Mouse (Mus musculus) G1E (cell line): ENCODE measurements around the gene S100a3. TPM values are rescaled to one million over a fixed set of nuclear protein-coding genes. Genes with fewer than 3 reads are reported as not detected.
A peak's percentile ranks its signal among the peaks of the same experiment; 100 is the strongest.

ENCODE experiments used
- ATAC-seq: 2 replicates; pipeline ENCODE4 v1.8.0; 2016; ENCODE audit warnings: mild to moderate bottlenecking; ENCODE audit not compliant: insufficient number of reproducible peaks, poor library complexity, low FRiP score, severe bottlenecking; ENCODE audit errors: extremely low read depth
- DNase-seq: peaks from one replicate; pipeline ENCODE4 v3.0.0; 2012; ENCODE audit warnings: low spot score
- H3K27me3 ChIP-seq: 2 replicates; pipeline ENCODE4 v1.6.1; 2012; ENCODE audit warnings: mild to moderate bottlenecking, low read length, inconsistent platforms; ENCODE audit not compliant: insufficient read depth
- H3K36me3 ChIP-seq: replicated peaks from 2 replicates; pipeline ENCODE3; 2012; ENCODE audit warnings: mild to moderate bottlenecking, inconsistent platforms
- H3K4me1 ChIP-seq: 2 replicates; pipeline ENCODE4 v1.6.1; 2012; ENCODE audit warnings: low read depth, low read length, inconsistent platforms, mixed read lengths; ENCODE audit not compliant: insufficient read depth
- H3K4me3 ChIP-seq: 2 replicates; pipeline ENCODE4 v1.5.1; 2012; ENCODE audit warnings: low read depth, mild to moderate bottlenecking, inconsistent platforms, low read length, moderate library complexity, mixed read lengths
- H3K9me3 ChIP-seq: replicated peaks from 2 replicates; pipeline ENCODE4 v1.6.1; 2012; ENCODE audit warnings: inconsistent platforms
- CTCF ChIP-seq: IDR thresholded peaks from 2 replicates; pipeline ENCODE4 v1.5.1; 2012; ENCODE audit warnings: low read depth, low read length, inconsistent platforms, mixed read lengths
- GATA1 ChIP-seq: IDR thresholded peaks from 2 replicates; pipeline ENCODE4 v1.6.1; 2012; ENCODE audit warnings: borderline replicate concordance, low read length, inconsistent platforms, mixed read lengths
- GATA2 ChIP-seq: IDR thresholded peaks from 2 replicates; pipeline ENCODE4 v1.6.1; 2012; ENCODE audit warnings: low read depth, low read length, inconsistent platforms, borderline replicate concordance
- POLR2AphosphoS5 ChIP-seq: IDR thresholded peaks from 2 replicates; pipeline ENCODE4 v1.6.1; 2012; ENCODE audit warnings: low read depth, low read length, inconsistent platforms; ENCODE audit not compliant: insufficient replicate concordance
- TAL1 ChIP-seq: conservative IDR thresholded peaks from 2 replicates; pipeline ENCODE4 v1.6.1; 2012; ENCODE audit warnings: low read depth, low read length, inconsistent platforms, mixed read lengths
- polyA plus RNA-seq: library from polyadenylated mRNA; stranded (reverse); fragments of >175 nt; gene quantifications from 2 replicates; pipeline ENCODE4 v1.2.3, GENCODE M21; 2012
- total RNA-seq, 2 experiments: library from RNA; stranded (forward) in 1 of 2; stranded (reverse) in 1 of 2; fragments of 200-1000 nt in 1 of 2; fragments of >200 nt in 1 of 2; fragmentation: Nextera tagmentation in 1 of 2; gene quantifications; 2 replicates each; pipeline ENCODE4 v1.2.3; 2014 to 2017

S100a3 gene
- total and polyA plus RNA-seq, 3 experiments: 0.22 TPM; not detected in 2

DNA sequence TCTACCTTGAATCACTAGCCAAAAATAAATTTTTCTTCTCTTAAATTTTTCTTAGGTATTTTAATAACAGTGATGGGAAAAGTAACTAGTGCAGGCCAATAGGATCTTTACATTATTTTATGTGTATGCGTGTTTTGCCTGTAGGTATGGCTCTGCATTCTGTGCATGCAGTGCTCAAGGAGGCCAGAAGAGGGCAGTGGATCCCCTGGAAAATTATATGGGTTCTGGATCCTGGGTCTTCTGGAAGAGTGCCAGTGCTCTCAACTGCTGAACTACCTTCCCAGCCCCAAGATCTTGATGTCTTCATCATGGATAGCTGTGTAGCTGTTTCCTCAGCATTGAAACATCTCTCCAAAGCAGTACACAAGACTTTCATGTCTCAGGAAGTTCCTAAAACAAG lies 21.8 kb downstream of the S100a3 start:
- H3K36me3 ChIP-seq: no peaks in the 10 kb centered on the region
- no peaks in the 10 kb centered on the region for H3K4me1 ChIP-seq
- no peak for DNase-seq

DNA sequence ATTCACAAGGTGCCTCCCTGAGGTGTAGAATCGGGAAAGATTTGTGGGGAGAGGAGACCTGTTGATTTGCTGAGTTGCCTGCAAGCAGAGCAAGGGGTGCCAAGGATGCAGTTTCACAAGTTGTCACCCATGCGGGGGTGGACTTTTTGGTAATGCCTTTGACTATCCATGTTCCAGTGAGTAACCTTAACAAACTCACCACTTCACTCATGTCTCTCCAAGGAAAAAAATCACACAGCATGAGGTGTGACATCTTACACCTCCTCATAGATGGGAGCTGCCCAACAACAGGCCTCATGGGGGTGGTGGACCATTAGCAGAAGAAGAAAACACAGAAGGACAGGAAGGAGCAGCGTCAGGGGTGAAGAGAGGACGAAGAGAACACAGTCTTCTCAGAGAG lies 22.2 kb downstream of the S100a3 start:
- no peak for TF ChIP-seq TAL1
- no peak for TF ChIP-seq GATA2
- no peak for TF ChIP-seq GATA1
- no peak for TF ChIP-seq CTCF
- no peak for TF ChIP-seq POLR2AphosphoS5
- H3K9me3 ChIP-seq: no peaks in the 10 kb centered on the region
- ATAC-seq (no peak), DNase-seq (no peak)
- peaks cover 17% of the 10 kb centered on the region for H3K27me3 ChIP-seq
- H3K36me3 ChIP-seq: no peaks in the 10 kb centered on the region
- no peak overlapping the region for H3K4me3 ChIP-seq
- H3K4me1 ChIP-seq: no peaks in the 10 kb centered on the region

More for the DNA sequence above, 21.8 kb downstream of the S100a3 start:
- Histone ChIP-seq H3K27me3 (peaks cover 16% of the 10 kb centered on the region), H3K4me3 (no peak overlapping the region), H3K9me3 (no peaks in the 10 kb centered on the region)
- TF ChIP-seq GATA2 (no peak), TAL1 (no peak), CTCF (0 out of 2 replicates have a peak, but pooled peaks have one; percentile 12)
- ATAC-seq: no peak

DNA sequence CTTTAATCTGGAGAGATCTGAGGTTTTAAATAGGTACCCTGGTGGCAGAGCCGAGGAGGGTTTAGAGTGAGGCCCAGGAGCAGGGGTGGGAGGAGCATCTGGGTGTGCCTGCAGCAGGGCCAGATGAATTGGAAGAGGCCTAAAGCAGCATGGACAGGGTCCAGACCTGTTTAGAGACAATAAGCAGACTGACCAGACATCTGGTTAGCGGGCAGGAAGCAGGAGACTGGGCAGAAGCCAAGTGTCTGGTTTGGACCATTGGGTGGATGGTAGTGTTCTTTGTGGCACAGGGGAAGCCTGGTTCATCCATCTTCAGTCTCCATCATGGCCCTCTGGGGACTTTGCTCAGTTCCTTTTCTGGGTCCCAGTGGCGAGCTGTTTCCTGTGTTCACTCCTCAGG lies 23.5 kb downstream of the S100a3 start:
- ATAC-seq (no peak), DNase-seq (no peak)
- TF ChIP-seq GATA1: no peak
- no peak for TF ChIP-seq POLR2AphosphoS5
- no peak for TF ChIP-seq GATA2
- TF ChIP-seq CTCF: no peak
- no peak for TF ChIP-seq TAL1
- no peaks in the 10 kb centered on the region for H3K4me1 ChIP-seq
- no peaks in the 10 kb centered on the region for H3K9me3 ChIP-seq
- H3K4me3 ChIP-seq: no peak overlapping the region
- peaks cover 17% of the 10 kb centered on the region for H3K27me3 ChIP-seq
- no peaks in the 10 kb centered on the region for H3K36me3 ChIP-seq

DNA sequence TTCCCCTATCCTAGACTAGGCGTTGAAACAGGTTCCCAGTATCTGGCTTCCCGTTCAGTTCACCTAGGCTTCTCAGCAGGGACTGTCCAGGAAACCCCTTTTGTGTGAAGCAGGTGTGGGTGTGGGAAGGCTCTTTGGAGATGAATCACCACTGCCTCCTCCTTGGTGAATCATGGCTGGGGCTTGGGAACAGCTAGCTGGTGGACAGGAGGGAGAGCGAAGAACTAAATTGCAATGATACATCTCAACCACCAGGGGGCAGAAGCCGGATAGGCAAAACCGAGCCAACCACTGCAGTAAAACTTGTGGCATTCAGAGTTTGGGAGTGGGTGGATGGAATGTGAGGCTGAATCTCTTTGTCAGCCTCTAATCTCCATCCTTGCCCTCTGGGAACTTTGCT lies 25.2 kb downstream of the S100a3 start:
- no peak overlapping the region for H3K4me3 ChIP-seq
- DNase-seq: peak; percentile 49

DNA sequence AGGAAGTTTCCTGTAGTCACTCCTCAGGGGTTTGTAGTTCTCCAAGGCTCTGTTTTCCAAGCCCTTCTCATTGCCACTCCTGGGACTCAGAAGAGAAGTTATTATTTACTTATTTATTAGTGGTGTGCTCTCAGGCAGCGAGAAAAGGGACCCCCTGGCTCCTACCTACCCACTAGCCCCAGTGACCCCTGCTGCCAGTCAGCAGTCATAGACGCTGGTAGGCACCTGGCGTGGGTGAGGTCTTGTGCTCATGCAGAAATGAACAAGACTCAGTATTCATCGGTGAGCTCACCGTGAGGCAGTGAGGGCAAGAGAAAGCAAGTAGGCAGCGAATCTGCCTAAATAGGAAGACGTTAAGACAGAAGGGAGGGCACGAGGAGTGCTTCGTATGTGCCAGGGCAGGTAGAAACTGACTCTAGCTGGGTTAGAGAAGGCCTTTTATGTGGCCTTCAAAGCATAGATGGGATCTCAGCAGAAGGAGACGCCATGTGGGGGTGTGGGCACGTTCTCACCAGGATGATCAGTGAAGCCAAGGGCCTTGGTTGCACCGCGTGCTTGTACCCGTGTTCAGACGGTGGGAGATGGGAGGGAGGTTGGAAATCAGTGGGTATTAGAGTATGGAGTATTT lies 25.8 kb downstream of the S100a3 start:
- peaks cover 12% of the 10 kb centered on the region for H3K27me3 ChIP-seq
- ATAC-seq (no peak), DNase-seq (no peak)
- no peaks in the 10 kb centered on the region for H3K36me3 ChIP-seq
- no peak for TF ChIP-seq GATA1
- no peak for TF ChIP-seq POLR2AphosphoS5
- TF ChIP-seq TAL1: no peak
- TF ChIP-seq CTCF: no peak
- TF ChIP-seq GATA2: no peak
- no peaks in the 10 kb centered on the region for H3K9me3 ChIP-seq
- H3K4me3 ChIP-seq: no peak overlapping the region
- no peaks in the 10 kb centered on the region for H3K4me1 ChIP-seq

More for the DNA sequence above, 25.2 kb downstream of the S100a3 start:
- no peaks in the 10 kb centered on the region for H3K36me3 ChIP-seq
- no peak for ATAC-seq
- TF ChIP-seq GATA1: no peak
- TF ChIP-seq GATA2: no peak
- peak; percentile 83 for TF ChIP-seq CTCF
- TF ChIP-seq POLR2AphosphoS5: no peak
- H3K9me3 ChIP-seq: no peaks in the 10 kb centered on the region
- H3K4me1 ChIP-seq: no peaks in the 10 kb centered on the region
- peaks cover 12% of the 10 kb centered on the region for H3K27me3 ChIP-seq

DNA sequence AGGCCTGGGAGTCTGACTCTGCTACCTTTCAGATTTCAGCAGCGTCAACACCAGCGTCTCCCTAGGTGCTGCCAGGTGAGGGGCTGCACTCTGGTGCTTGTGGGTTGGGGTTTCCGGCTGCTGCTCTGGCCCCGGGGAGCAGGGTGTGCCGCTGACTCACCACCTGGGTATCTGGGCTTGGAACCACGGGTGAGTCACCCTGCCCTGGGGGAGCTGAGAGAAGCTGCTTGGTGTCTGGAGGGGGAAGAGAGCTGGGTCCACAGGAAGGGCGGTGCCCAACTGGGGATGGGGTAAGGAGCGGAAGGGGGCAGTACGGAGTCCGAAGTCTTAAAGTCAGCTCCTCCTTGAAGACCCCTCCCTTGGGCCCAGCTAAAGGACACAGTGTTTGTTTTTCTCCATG lies 26.5 kb downstream of the S100a3 start:
- peaks cover 12% of the 10 kb centered on the region for H3K27me3 ChIP-seq
- H3K4me1 ChIP-seq: no peaks in the 10 kb centered on the region
- no peak overlapping the region for H3K4me3 ChIP-seq
- H3K36me3 ChIP-seq: no peaks in the 10 kb centered on the region
- no peak for DNase-seq
- no peaks in the 10 kb centered on the region for H3K9me3 ChIP-seq
- TF ChIP-seq POLR2AphosphoS5 (no peak), GATA2 (no peak), GATA1 (no peak), TAL1 (no peak), CTCF (no peak)
- ATAC-seq: no peak
